Mouse (Mus musculus) left cerebral cortex, adult 2 months (tissue): ENCODE data around the gene Kif7. TPM values are rescaled to one million over a fixed set of nuclear protein-coding genes. Genes with fewer than 3 reads are reported as not detected.

Experiments used
- DNase-seq, 2 experiments: peaks; one replicate each; pipeline ENCODE4 v3.0.0; 2021 to 2022; ENCODE audit warnings: low spot score in 2 of 2, mixed read lengths in 1 of 2; ENCODE audit errors: extremely low spot score in 1 of 2
- H3K27ac ChIP-seq: fragments of 200-600 bp; 2 replicates; pipeline ENCODE4 v1.8.1; 2022
- H3K4me3 ChIP-seq: fragments of 200-600 bp; 2 replicates; pipeline ENCODE4 v1.8.1; 2022
- CTCF ChIP-seq: fragments of 200-600 bp; IDR thresholded peaks from 2 replicates; pipeline ENCODE4 v1.8.1; 2022; ENCODE audit warnings: antibody characterized with exemption, mild to moderate bottlenecking, moderate library complexity
- intact Hi-C: fragments of 180-260 bp; cut with DNase I; formaldehyde crosslinking; loops from one replicate; pipeline ENCODE4 v1.15.1; 2025
- long read RNA-seq, 2 experiments: library from polyadenylated mRNA; stranded (forward); transcript quantifications; one replicate each; pipeline ENCODE4 v2.0.0; 2021; ENCODE audit warnings: borderline mapping rate in 2 of 2
- total RNA-seq, 2 experiments: library from RNA; stranded (reverse); gene quantifications; 2 replicates each; pipeline ENCODE4 v1.2.3; 2021

Kif7 gene
- total RNA-seq, result 1 to 10 TPM; 1.4 to 1.7 TPM
- long read RNA-seq, experiment 1, partial matches to known transcripts, result 0 of 2 reads
- long read RNA-seq, experiment 1, other reads (novel, unspliced or antisense), result 2 of 2 reads
- long read RNA-seq, experiment 2, full-length matches to known transcripts, result 3 of 3 reads
- long read RNA-seq, experiment 2, partial matches to known transcripts, result 0 of 3 reads
- long read RNA-seq, experiment 2, other reads (novel, unspliced or antisense), result 0 of 3 reads

GRCm38 (mm10) chr7:79715187-79715981 lies at the start of gene Kif7:
TSS of gene Kif7 (minus strand) at chr7:79715720.
- TF ChIP-seq CTCF, result no peak
- intact Hi-C loops, result no loop called here
- peak in 1 of 2 experiments; percentile 56 for DNase-seq
- peak within 1 kb of the TSS; percentile 51 for H3K4me3 ChIP-seq
- H3K27ac ChIP-seq, result no peak within 1 kb of the TSS

DNA sequence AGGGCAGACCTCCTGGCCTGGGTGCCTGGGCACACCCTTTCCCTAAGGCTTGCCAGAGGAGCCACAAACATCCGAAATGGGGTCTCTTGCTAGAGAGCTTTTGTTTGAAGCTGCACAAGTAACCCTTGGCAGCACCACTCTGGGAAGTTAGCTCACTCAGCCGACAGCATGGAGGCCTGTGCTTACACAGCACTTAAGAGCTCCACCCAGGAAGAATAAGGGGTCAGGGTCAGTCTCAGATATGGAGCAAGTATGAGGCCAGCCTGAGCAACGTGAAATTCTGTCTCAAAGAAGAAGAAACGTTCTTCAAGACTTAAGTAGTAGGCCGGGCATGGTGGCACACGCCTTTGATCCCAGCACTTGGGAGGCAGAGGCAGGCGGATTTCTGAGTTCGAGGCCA lies 46.6 kb upstream of the Kif7 start:
- no peak for TF ChIP-seq CTCF
- DNase-seq, result no peak
- H3K4me3 ChIP-seq, result no peak overlapping the region
- H3K27ac ChIP-seq, result no peak overlapping the region
- intact Hi-C loops, result no loop called here

DNA sequence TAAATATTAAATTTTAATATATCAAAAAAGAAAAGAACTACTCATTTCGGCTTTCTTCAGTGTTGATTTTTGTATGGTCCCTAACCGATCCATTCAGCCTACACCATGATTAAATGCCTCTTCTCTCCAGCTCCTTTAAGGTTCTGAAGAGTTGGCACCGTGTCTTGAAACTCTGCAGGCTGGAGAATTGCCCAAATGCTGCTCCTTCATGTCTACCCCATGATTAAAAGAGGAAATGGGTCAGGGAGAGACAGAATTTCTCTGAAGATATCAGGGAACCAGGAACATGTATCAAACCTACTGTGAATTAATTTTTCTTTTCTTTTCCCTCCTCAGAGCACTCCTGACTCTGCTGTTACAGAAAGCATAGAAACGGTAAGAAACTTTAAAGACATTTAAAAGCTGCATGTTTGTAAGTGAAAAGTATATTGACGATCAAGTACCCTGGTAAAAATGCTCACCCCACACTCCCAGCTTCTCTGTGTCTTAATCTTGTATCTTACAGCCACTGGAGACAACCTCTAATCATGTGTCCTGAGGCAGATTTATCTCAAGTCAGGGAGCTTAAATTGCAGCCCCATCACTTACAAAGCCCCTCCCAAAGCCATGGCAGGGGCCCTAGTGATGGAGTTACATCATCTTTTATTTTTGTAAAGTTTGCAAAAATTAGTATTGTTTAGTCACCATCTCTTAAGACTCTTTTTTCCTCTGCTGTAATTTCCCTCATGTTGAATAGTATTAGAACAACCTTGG lies 45.8 kb upstream of the Kif7 start:
- no peak for DNase-seq
- TF ChIP-seq CTCF, result no peak
- no peak overlapping the region for H3K4me3 ChIP-seq
- intact Hi-C loops, result no loop called here
- H3K27ac ChIP-seq, result no peak overlapping the region

DNA sequence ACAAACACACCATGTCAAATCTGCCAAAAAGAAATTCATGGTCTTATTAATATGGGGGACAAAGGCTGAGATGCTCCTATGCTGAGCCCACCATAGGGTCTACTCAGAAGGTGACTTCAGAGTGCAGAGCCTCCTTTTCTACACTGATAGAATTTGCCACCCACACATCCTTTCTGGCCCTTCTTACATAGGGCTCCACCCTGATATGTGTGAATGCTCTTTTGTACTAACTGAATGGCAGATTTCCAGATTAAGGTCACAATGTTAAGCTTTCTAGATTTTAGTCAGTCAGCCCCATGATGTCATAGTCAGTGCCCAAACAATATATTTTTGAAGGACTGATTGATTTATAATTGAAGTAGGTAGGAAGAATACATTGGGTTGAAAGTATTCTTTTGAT lies 44.2 kb upstream of the Kif7 start:
- no peak overlapping the region for H3K4me3 ChIP-seq
- H3K27ac ChIP-seq, result no peak overlapping the region
- intact Hi-C loops, result no loop called here
- no peak for TF ChIP-seq CTCF
- DNase-seq, result no peak

GRCm38 (mm10) chr7:79758176-79758575 lies 42.7 kb upstream of the Kif7 start:
- no peak for DNase-seq
- no peak for TF ChIP-seq CTCF
- no peak overlapping the region for H3K27ac ChIP-seq
- H3K4me3 ChIP-seq, result no peak overlapping the region
- intact Hi-C loops, result no loop called here

- TF ChIP-seq CTCF, result peak; percentile 13; the same call in 1 of the 2 replicates
- Histone ChIP-seq H3K27ac (no peak overlapping the region), H3K4me3 (no peak overlapping the region)
- DNase-seq, result no peak
- intact Hi-C loops, result no loop called here
Measured at GRCm38 (mm10) chr7:79756334-79756733, 40.8 kb upstream of the Kif7 start.

GRCm38 (mm10) chr7:79749511-79749910 lies 34.0 kb upstream of the Kif7 start:
- no peak overlapping the region for H3K4me3 ChIP-seq
- no peak for TF ChIP-seq CTCF
- intact Hi-C loops, result no loop called here
- no peak overlapping the region for H3K27ac ChIP-seq
- no peak for DNase-seq

GRCm38 (mm10) chr7:79747659-79748058 lies 32.1 kb upstream of the Kif7 start:
- intact Hi-C loops, result no loop called here
- no peak for DNase-seq

GRCm38 (mm10) chr7:79744585-79744984 lies 29.1 kb upstream of the Kif7 start:
- no peak overlapping the region for H3K4me3 ChIP-seq
- intact Hi-C loops, result no loop called here
- DNase-seq, result no peak
- no peak for TF ChIP-seq CTCF
- no peak overlapping the region for H3K27ac ChIP-seq

More at GRCm38 (mm10) chr7:79747659-79748058, 32.1 kb upstream of the Kif7 start:
- no peak for TF ChIP-seq CTCF
- H3K4me3 ChIP-seq, result no peak overlapping the region
- no peak overlapping the region for H3K27ac ChIP-seq

DNA sequence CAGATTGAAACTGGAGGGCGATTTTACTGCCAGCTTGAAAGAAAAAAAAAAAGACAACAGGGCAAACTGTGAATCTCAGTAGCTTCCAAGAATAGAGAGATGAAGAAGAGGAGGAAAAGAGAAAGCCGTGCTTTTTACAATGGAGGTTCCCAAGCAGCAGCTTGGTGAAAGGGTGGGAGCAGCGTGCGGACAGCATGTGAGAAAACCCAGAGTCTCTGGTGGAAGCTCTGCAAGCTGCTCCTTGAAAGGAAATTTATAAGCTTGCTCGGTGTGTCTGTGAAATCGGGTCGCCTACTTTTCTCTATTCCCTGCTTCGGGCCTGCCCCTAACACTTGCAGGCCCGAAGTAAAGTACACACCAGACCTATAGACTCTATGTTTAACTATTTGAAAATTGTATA lies 28.5 kb upstream of the Kif7 start:
- TF ChIP-seq CTCF, result no peak
- no peak overlapping the region; the same call in 1 of the 2 replicates for H3K27ac ChIP-seq
- intact Hi-C loops, result no loop called here
- H3K4me3 ChIP-seq, result no peak overlapping the region
- DNase-seq, result no peak

GRCm38 (mm10) chr7:79742659-79743536 lies 27.4 kb upstream of the Kif7 start, which contains the start of the genes Pex11a and Wdr93:
TSS of gene Pex11a (minus strand) at chr7:79743131.
TSS of gene Wdr93 (plus strand) at chr7:79743163.
- no peak for TF ChIP-seq CTCF
- peak; percentile 67 to 74 for DNase-seq
- intact Hi-C loops, result no loop called here
- peak within 1 kb of the TSS; percentile 40 for H3K27ac ChIP-seq
- H3K4me3 ChIP-seq, result peak within 1 kb of the TSS; percentile 51
